Mouse (Mus musculus): ENCODE measurements at regions not wholly inside any gene's neighbourhood (a gene's known extent, or its start where the extent isn't known, plus 50 kb on each side); places are given as distances from the start of the nearest gene placed in this dataset.

DNA sequence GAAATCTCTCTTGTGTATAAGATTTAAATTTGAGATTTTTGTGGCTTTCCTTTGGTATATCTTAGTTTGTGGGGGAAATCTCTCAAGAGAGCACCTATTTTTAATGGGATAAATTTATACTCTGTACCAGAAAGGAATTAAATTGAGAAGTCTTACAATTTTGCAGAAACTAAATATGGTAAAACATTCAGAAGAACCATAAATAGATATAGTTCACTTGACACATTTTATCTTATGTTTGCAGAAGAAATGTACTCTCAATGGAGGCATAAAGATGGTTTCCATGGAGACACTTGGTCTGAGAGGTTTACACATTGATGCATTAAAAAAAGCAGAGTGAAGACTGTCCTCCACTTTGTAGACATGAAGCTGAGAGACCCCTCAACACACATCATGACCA lies 86.9 kb downstream of the Ndufa10 start:
- ATAC-seq (replicated peaks; ENCODE audit: low read depth, poor library complexity, severe bottlenecking): no peak

DNA sequence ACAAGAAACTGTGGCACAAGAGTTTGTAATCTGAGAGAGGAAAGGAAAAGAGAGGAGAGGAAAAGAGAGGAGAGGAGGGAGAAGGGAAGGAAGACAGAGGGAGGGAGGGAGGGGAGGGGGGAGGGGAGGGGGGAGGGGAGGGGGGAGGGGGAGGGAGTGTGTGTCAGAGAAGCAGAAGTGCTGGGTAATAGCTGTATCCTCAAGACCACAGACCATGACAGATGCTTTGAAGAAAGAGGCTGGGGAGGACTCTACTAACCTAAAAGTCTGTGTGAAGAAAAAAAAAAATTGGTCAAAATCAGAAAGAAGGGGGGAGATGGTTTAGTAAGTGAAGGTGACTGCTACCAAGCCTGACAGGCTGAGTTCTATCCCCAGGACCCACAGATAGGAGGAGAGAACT lies 88.7 kb downstream of the Ndufa10 start:
- ATAC-seq (replicated peaks; ENCODE audit: low read depth, poor library complexity, severe bottlenecking): peak; percentile 47; the same call in 1 of the 2 replicates

DNA sequence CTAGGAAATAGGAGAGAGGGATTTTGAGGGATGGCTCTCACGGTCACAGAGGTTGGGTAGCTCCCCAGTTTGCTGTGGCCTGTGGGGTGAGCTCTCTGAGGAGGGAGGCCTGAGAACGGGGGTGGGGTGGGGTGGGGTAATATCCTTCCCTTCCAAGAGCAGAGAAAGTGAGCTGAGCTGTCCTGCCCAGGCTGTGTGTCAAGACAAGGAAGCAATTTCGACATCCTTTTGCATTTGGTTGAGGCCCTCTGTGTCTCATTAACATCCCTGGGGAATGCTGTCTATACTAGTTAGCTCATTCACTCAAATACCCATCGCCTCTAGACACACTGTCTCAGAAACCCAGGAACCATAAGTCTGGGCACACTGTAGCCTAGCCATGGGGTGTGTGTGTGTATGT lies 89.9 kb downstream of the Ndufa10 start:
- peak; percentile 51; the same call in 1 of the 2 replicates for ATAC-seq (replicated peaks; ENCODE audit: low read depth, poor library complexity, severe bottlenecking)

DNA sequence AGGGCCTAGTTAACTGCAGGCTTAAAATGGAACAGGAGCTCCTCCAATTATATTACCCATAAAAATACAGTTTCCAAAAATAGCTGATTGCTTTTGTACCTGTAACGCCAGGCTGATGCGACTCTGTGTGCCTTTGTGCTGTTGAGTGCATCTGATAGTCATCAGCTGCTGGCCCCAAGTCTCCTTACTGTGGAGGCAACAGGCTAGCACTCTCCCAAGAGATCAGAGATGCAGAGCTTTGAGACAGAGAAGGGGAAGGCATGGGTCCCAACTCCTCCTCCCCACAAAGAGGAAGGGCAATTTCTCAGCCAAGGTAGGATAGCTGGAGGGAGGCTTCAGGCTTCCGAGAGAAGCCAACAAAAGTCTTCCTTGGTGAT lies 94.2 kb downstream of the Ndufa10 start:
- ATAC-seq (replicated peaks; ENCODE audit: low read depth, poor library complexity, severe bottlenecking): no peak

DNA sequence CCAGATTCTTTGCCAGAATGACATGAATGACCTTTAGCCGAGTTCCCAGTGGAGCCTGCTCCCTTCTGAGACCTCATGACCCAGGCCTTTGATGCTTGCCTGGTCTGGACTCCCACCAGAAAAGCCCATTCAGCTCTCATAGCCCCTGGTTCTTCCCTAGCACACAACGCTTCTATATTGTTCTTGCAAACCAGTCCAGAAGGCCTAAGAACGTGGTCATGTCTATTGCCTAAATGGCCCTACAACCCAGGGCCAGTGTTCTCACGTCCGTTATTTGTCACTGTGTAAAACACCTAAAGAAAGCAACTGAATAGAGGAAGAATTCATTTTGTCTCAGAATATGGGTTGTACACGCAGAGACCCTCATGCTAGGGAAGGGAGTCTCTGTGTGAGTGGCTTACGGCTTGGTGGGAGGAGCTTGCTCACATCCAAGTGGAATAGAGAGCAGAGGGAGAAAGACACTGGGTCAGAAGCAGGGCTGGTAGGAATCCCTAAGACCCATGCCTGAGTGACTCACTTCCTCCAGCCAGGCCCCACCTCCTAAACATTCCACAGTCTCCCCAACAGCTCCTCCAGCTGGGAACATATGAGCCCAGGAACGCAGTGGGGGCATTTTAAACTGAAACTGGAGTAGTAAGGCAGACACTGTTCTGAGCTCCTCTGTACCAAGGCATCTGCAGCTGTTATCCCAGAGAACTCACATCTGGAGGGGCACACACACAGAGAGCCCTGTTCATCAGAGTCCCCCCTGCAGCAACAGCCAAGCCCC lies 94.7 kb downstream of the Ndufa10 start:
- no peak for ATAC-seq (replicated peaks; ENCODE audit: low read depth, poor library complexity, severe bottlenecking)

DNA sequence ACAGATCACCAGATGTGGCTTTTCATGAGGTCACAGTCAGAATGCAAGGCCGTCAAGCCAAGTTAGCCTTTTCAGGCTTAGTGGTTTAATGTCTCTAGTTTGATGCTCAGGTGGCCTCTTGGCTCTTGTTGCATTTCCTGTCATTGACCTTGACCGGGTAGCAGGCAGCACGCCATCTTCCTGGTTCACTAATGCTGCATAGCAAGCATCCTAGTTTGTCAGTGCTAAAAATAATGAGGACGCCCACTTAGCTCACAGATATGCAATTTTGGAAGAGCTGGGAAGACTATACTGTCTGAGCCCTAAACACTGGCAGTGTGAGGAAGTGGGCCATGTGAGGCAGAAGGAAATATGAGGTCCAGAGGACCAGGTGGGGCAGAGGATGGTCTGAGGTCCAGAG lies 97.2 kb downstream of the Ndufa10 start:
- ATAC-seq (replicated peaks; ENCODE audit: low read depth, poor library complexity, severe bottlenecking): no peak

DNA sequence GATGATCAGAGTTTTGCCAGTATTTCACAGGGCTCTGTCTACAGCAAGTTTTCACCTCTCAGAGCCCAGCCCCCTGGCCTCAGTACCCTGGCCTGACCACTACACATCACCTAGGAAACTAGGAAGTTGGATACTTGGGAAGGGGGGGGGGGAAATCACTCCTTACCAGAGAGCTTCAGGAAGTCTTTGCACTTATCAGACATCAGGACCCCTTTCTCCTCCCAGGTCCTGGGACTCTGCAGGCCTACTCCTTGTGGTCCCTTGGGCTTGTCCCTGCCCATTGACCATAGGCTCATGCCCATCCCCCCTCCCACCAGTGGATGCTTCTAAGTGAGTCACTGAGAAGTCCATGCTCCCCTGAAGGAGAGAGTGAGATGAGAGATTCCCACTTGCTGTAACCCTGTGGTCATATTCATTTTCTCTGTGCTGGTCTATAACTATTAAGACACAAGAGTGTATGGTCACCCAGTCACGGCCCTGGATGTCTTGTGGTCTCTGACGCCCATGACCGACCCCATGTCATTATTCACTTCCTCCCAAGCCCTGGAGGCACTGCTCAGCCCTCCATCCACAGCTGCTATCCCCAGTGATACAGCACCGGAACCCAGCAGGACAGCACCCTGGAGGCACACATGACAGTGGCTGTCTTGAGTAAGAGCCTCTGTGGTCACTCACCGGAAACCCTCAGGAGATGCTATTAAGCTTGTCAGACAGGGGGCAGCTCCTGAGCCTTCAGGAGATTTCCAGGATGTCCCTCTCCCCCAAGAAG lies 101.3 kb downstream of the Ndufa10 start:
- peak; percentile 91 for ATAC-seq (replicated peaks; ENCODE audit: low read depth, poor library complexity, severe bottlenecking)

DNA sequence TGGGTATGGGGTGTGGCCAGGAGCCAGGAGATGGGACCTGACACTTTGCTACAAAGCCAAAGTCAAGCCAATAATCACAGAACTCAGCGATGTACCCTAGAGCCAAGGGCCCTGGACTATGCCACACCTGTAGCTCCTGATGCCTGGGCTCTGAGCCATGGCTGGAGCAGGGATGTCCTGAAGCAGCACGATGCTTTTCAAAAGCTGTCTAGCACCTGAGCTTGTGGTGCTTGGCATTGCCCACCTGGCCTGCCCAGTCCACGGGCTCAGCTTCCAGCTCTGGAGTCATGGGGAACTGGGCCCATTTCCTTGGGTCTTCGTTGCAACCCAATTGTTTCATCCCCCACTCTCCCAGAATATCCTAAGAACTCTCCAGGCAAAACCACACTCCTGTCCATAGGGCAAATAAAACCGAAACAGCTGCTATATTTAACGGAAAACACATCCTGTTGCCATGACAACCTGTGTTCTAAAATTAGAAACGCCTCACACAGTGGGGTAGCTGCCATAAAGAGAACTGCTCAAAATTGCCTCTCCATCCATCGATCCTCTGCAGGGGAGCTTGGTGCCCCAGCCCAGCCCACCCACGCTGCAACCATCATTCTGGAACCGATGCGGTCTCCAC lies 102.2 kb downstream of the Ndufa10 start:
- peak; percentile 40 for ATAC-seq (replicated peaks; ENCODE audit: low read depth, poor library complexity, severe bottlenecking)

DNA sequence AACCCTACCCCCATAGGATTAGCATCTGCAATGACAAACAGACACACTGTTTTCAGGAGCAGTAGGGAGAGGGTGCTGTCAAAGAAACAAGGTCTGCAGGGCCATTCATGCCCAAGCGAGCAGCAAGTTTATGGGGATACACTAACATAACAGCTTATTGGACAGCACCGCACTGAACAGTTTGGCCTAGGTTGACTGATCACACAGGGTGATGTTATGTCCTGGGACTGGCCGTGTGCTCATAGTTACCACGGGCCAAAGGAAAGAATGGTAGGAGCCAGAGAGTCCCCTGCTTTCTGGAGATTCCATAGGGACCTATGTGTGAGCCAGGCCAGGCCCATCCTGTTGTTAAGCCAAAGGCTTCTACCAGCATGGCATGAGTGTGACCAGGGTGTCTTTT lies 102.8 kb downstream of the Ndufa10 start:
- no peak for ATAC-seq (replicated peaks; ENCODE audit: low read depth, poor library complexity, severe bottlenecking)

DNA sequence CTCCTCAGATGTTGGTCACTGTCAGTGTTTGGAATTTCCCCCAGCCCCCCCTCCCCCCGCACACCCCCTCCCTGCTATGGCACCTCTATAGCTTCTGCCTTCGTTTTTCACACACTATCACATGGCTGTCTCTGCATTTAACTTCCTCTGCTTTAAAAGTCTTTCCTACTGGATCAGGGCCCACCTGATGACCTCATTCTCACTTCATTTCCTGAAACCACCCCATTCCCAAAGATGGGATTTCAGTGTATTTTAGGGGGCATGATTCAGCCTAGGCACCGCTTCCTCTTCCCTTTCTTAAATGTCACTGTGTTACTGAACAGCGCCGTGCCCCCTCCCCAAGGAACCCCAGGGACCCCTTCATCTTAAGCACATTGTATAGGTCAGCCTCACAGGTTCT lies 103.7 kb downstream of the Ndufa10 start:
- no peak for ATAC-seq (replicated peaks; ENCODE audit: low read depth, poor library complexity, severe bottlenecking)

DNA sequence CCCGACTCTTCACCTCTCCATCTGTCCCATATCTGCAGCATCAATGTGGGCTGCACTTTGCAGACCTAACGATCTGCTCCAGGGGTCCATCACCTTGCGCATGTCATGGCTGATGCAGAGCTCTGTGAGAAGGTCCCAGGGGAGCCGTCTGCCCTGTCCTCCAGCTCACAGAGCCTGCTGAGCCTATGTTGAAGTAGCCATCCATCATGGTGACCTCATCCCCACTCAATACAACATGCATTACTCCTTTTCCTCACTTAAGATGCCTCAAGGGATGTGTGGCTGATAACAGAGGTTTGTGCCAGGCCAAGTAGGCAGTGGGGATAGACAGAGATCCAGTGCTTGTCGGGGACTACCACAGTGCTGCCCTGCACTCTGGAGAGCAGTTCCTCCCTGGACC lies 107.4 kb downstream of the Ndufa10 start:
- no peak for ATAC-seq (replicated peaks; ENCODE audit: low read depth, poor library complexity, severe bottlenecking)

DNA sequence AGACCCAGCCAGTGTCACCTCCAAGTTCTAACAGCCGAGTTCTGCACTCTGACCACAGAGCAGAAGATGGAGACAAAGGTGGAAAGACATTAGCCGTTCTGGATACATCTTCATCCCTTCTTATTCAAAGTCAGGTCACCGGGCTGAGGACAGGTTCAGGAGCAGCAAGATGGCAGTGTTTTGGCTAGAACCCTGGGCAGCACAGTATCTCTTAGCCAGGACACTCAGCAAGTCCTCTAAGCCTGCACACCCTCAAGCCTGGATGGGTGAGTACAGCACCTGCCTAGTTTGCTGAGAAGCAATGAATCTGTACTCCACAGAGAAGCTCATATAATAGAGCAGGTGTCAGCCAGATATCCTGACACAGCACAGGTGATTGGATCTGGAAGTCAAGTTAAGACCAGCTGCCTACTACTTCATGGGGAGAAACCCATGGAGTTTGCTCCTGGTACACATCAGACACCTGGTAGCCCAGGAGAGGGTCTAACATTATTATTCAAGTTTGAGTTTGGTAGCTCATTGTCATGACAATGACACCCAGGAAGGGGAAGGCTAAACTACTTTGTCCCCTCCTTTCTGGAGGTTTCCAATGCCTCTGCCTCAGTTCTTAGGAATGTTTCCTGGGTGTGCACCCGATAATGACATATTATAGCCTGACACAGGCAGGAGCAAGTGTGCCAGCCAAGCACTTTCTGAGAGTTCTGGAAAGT lies 108.1 kb downstream of the Ndufa10 start:
- ATAC-seq (replicated peaks; ENCODE audit: low read depth, poor library complexity, severe bottlenecking): no peak

DNA sequence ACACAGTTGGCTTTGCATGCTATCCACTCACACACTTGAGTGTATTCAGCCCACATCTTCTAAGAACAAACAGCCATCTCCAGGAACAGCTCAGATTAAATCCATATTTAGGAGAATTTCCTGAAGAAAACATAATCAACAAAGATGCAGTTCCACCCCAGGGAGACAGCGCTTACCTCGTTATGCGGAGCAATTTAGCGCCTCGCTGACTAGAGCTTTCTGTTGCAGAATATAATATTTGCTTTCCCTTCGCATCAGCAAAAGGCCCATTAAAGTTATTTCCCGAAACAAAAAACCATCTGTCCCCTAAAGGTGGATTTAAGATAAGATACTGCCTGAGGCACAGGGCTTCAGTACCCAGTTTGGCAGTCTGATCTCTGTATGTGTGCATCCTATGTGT lies 112.0 kb downstream of the Ndufa10 start:
- ATAC-seq (replicated peaks; ENCODE audit: low read depth, poor library complexity, severe bottlenecking): no peak

DNA sequence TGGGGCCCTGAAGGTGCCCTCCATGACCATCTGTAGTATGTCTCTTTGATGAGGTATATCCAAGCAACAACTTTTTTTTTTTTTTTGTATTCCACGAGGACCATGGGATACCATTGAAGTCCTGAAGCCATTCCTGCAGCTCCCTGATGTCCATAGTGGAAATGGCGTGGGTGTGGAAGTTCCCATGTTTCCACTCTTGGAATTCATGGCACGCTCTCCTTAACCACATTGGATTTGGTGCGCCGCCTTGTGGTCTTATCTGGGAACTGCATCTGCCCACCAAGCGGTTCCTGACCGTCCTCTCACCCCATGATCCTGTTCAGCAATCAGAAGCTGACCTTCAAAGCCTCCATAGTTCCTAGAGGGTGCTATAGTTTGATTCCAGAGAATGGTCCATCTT lies 113.4 kb downstream of the Ndufa10 start:
- peak; percentile 59; the same call in 1 of the 2 replicates for ATAC-seq (replicated peaks; ENCODE audit: low read depth, poor library complexity, severe bottlenecking)

DNA sequence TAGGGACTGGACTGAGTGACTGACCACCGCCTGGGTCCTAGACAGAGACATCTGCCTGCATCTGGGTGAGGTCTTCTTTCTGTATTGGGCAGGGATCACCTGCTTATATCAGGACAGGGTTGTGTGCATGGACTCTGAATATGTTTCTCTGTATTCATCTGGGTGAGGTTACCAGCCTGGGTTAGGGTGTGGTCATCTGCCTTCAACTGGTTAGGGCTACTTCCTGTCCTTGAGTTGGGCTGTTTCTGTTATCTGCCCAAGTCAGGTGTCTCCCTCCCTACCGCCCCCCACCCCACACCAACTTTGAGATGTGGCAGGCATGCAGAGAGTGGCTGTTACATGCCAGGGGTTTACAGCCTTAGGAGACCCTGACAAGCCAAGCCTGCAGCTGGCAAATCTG lies 114.2 kb downstream of the Ndufa10 start:
- peak; percentile 57 for ATAC-seq (replicated peaks; ENCODE audit: low read depth, poor library complexity, severe bottlenecking)

DNA sequence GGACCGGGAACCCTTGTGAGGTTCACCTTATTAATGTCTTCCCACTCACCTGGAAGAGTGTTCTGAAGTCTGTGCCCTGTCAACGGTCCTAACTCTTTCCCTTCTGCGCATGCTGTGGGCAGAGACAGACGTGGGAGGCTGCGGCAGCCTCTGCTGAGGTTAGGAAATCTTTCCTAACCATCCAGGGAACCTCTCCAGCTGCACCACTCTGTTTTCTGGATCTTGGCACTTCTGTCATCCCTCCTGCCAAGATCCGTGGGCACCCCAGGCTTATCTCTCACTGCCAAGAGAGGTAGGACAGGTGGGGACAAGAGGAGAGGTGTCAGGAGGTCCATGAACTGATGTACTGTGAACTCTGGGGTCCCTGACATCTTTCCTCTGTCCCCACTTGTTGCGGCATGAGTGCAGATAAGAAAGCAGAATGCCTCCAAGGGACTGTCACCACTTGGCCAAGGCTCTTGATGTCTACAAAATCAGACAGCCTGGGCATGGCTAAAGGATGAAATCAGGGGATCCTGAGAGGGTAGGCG lies 114.8 kb downstream of the Ndufa10 start:
- ATAC-seq (replicated peaks; ENCODE audit: low read depth, poor library complexity, severe bottlenecking): no peak

DNA sequence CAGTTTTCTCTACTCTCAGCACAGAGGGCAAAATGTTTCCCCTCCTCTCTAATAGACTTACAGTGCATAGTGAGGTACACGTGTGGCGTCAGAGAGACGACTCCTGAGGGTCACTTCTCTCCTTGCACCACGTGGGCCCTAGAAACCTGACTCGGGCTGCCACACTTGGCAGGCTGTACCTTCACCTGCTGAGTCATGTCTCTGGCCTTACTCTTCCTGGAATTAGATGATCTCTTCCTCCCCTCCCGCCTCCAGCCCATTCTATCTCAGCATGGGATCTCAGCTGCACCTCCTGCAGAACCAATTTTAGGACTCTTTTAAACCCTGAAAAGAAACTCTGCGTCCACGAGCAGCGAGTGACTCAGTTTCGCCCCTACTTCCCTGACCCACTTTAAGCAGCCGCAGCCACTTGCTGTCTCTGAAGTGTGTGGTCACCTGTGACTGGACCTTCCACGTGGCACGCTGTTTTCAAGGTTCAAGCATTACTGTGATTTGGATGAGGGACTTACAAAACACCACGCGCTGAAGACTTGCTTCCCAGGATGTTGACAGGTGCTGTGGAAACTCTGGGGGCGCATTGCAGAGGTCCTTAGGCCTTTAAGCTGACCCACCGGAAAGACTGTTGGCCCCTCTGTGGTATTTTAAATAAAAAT lies 125.2 kb downstream of the Ndufa10 start:
- ATAC-seq (replicated peaks; ENCODE audit: low read depth, poor library complexity, severe bottlenecking): no peak

DNA sequence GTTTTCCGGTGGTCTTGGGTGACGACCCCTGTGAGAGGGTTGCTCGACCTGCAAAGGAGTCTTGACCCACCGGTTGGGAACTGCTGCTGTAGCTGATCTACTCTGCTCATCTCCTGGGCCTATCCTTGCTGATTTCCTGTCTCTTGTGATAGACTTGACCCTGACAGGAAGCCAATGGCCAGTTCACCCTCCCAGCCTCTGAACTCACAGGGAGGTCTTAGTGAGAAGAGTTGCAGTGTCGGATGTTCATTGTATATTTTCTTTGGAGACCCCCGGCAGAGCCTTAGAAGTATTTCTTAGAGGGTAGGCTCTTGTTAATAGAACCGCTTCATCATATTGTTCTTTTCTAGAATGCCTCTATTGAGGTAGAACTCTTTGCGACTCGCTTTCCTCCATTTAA lies 126.0 kb downstream of the Ndufa10 start:
- ATAC-seq (replicated peaks; ENCODE audit: low read depth, poor library complexity, severe bottlenecking): no peak

DNA sequence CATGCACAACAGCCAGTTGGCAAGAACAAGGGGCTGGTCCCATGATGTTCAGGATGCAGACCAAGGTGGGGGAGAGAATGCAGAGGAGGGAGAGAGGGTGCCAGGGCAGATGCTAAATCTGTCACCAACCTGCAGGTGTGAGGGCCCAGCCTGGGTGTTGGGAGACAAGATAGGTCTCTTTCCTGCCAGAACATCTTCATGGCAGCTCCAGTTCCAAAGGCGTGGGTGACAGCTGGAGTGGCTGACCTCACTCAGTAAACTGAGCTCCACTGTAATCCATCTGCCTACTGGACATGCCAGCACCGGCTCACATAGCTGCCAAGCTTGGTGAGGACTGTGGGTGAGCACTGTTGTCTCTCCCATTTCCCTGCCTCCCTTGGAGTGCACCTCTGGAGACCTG lies 129.9 kb downstream of the Ndufa10 start:
- ATAC-seq (replicated peaks; ENCODE audit: low read depth, poor library complexity, severe bottlenecking): no peak

DNA sequence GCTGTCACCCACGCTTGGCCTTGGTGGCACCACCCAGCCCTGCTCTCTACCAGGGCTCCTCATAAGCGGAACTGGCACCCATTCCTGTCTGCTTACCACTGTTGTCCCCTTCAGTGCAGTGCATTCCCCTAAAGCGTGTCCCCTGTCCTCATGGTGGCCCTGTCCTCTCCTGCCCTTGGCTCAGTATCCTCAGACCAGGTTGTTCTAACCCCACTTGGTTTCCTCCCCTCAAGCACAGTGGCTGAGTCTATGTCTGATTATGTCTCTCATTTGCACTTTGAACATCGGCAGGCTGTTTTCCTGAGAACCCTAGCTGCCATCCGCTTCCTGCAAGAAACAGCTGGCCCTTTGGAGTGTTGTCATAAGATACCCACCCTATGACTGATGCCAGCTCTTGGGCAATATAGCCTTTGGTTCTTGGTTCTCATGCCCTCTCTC lies 130.5 kb downstream of the Ndufa10 start:
- ATAC-seq (replicated peaks; ENCODE audit: low read depth, poor library complexity, severe bottlenecking): no peak

Measured in common myeloid progenitor, adult 5-6 weeks (primary cell).